Mouse (Mus musculus) stomach, embryonic 14.5 days (tissue): ENCODE data around the gene Col8a2. TPM values are rescaled to one million over a fixed set of nuclear protein-coding genes. Genes with fewer than 3 reads are reported as not detected.

Experiments used
- ATAC-seq: fragments of 200-750 bp; cut with Nextera tagmentation; 2 replicates; pipeline ENCODE4 v1.8.0; 2017; ENCODE audit warnings: low read depth, moderate TSS enrichment; ENCODE audit not compliant: insufficient number of reproducible peaks, insufficient read depth, low FRiP score
- H3K27ac ChIP-seq: fragments of 300-500 bp; sonication (generic); 2 replicates; pipeline ENCODE4 v1.5.1; 2014; ENCODE audit warnings: mild to moderate bottlenecking, low read length, moderate library complexity, mixed read lengths
- H3K27me3 ChIP-seq: fragments of 300-500 bp; sonication (generic); 2 replicates; pipeline ENCODE4 v1.6.1; 2014; ENCODE audit warnings: low read length, control low read depth, mixed read lengths; ENCODE audit not compliant: control insufficient read depth, insufficient read depth
- H3K36me3 ChIP-seq: fragments of 300-500 bp; sonication (generic); 2 replicates; pipeline ENCODE4 v1.6.1; 2014; ENCODE audit warnings: mild to moderate bottlenecking, control low read depth, low read length, moderate library complexity, mixed read lengths; ENCODE audit not compliant: control insufficient read depth, insufficient read depth
- H3K4me1 ChIP-seq: fragments of 300-500 bp; sonication (generic); 2 replicates; pipeline ENCODE4 v1.6.1; 2014; ENCODE audit warnings: low read length, control low read depth, mixed read lengths; ENCODE audit not compliant: control insufficient read depth, insufficient read depth
- H3K4me2 ChIP-seq: fragments of 300-500 bp; sonication (generic); replicated peaks from 2 replicates; pipeline ENCODE4 v1.6.1; 2014; ENCODE audit warnings: low read depth, low read length, control low read depth
- H3K4me3 ChIP-seq: fragments of 300-500 bp; sonication (generic); 2 replicates; pipeline ENCODE4 v1.5.1; 2014; ENCODE audit warnings: low read depth, low read length, control low read depth
- H3K9ac ChIP-seq: fragments of 300-500 bp; sonication (generic); replicated peaks from 2 replicates; pipeline ENCODE4 v1.6.1; 2014; ENCODE audit warnings: low read depth, mild to moderate bottlenecking, control low read depth, low read length, moderate library complexity, mixed read lengths
- H3K9me3 ChIP-seq: fragments of 300-500 bp; sonication (generic); 2 replicates; pipeline ENCODE4 v1.6.1; 2016; ENCODE audit warnings: low read depth, low read length, control low read depth; ENCODE audit not compliant: control insufficient read depth
- WGBS: fragments of 180-500 bp; shearing (Covaris S2); extraction: QIAGEN DNeasy Blood & Tissue Kit; methylation state at CpG from one replicate; pipeline ENCODE4 v1.1.7; 2014; 5-methylcytosine and 5-hydroxymethylcytosine counted together
- polyA plus RNA-seq: library from polyadenylated mRNA; unstranded; fragments of >200 nt; fragmentation: Nextera tagmentation; extraction: Ambion mirVana; gene quantifications from 2 replicates; pipeline ENCODE4 v1.2.1, GENCODE M21; 2014

Col8a2 gene
- 10.2 and 10.8 TPM in 2 replicates for polyA plus RNA-seq

- H3K27me3 ChIP-seq, result no peaks in the 10 kb centered on the region; the same call in 1 of the 2 replicates
- H3K4me1 ChIP-seq, result peaks cover 7% of the 10 kb centered on the region
- WGBS, result 1% methylated on average over 27 of the region's 42 CpGs
- H3K36me3 ChIP-seq, result no peaks in the 10 kb centered on the region
- H3K4me3 ChIP-seq, result peak within 1 kb of the TSS; percentile 37
- H3K27ac ChIP-seq, result peak within 1 kb of the TSS; percentile 44; the same call in 1 of the 2 replicates
- ATAC-seq, result 0 out of 2 replicates have a peak, but pooled peaks have one; percentile 39
- H3K9me3 ChIP-seq, result no peaks in the 10 kb centered on the region
- H3K4me2 ChIP-seq, result peak within 1 kb of the TSS; percentile 74
- peak within 1 kb of the TSS; percentile 25; the same call in 1 of the 2 replicates for H3K9ac ChIP-seq
Measured at GRCm38 (mm10) chr4:126286492-126286891, at the start of gene Col8a2. TSS of gene Col8a2 (plus strand) at chr4:126286793.

- peaks cover 83% of the 10 kb centered on the region for H3K36me3 ChIP-seq
- 71% methylated on average over 5 of the region's 5 CpGs for WGBS
Measured at GRCm38 (mm10) chr4:126237721-126238242, 48.8 kb upstream of the Col8a2 start.

GRCm38 (mm10) chr4:126239862-126240475 lies 46.6 kb upstream of the Col8a2 start:
- no peak for ATAC-seq
- no peak overlapping the region for H3K4me2 ChIP-seq

More at GRCm38 (mm10) chr4:126237721-126238242, 48.8 kb upstream of the Col8a2 start:
- no peaks in the 10 kb centered on the region for H3K9me3 ChIP-seq
- no peaks in the 10 kb centered on the region for H3K27me3 ChIP-seq
- H3K4me3 ChIP-seq, result no peak overlapping the region
- no peak overlapping the region for H3K4me2 ChIP-seq
- H3K27ac ChIP-seq, result no peak overlapping the region
- no peaks in the 10 kb centered on the region for H3K4me1 ChIP-seq
- 0 out of 2 replicates have a peak, but pooled peaks have one; percentile 15 for ATAC-seq
- H3K9ac ChIP-seq, result no peak overlapping the region

GRCm38 (mm10) chr4:126241956-126242355 lies 44.6 kb upstream of the Col8a2 start:
- Histone ChIP-seq H3K9ac (no peak overlapping the region), H3K27ac (no peak overlapping the region), H3K4me2 (no peak overlapping the region), H3K4me3 (no peak overlapping the region), H3K27me3 (no peaks in the 10 kb centered on the region), H3K4me1 (0 out of 2 replicates have a peak, but pooled peaks cover 3% of the 10 kb centered on the region), H3K36me3 (peaks cover 47% of the 10 kb centered on the region), H3K9me3 (no peaks in the 10 kb centered on the region)
- WGBS, result 38% methylated on average over 9 of the region's 9 CpGs
- no peak for ATAC-seq

More at GRCm38 (mm10) chr4:126239862-126240475, 46.6 kb upstream of the Col8a2 start:
- H3K27ac ChIP-seq, result no peak overlapping the region
- H3K4me1 ChIP-seq, result no peaks in the 10 kb centered on the region
- no peaks in the 10 kb centered on the region for H3K27me3 ChIP-seq
- no peak overlapping the region for H3K9ac ChIP-seq
- WGBS, result 87% methylated on average over 13 of the region's 13 CpGs
- no peak overlapping the region for H3K4me3 ChIP-seq
- H3K36me3 ChIP-seq, result peaks cover 62% of the 10 kb centered on the region
- H3K9me3 ChIP-seq, result no peaks in the 10 kb centered on the region

- no peak for ATAC-seq
- H3K36me3 ChIP-seq, result peaks cover 42% of the 10 kb centered on the region
- 81% methylated on average over 6 of the region's 6 CpGs for WGBS
Measured at GRCm38 (mm10) chr4:126242510-126242909, 44.1 kb upstream of the Col8a2 start.

GRCm38 (mm10) chr4:126246202-126246889 lies 40.2 kb upstream of the Col8a2 start:
- Histone ChIP-seq H3K36me3 (peaks cover 13% of the 10 kb centered on the region), H3K4me1 (peaks cover 12% of the 10 kb centered on the region), H3K4me3 (no peak overlapping the region), H3K27ac (no peak overlapping the region), H3K4me2 (no peak overlapping the region), H3K9ac (no peak overlapping the region; the same call in 1 of the 2 replicates), H3K27me3 (no peaks in the 10 kb centered on the region), H3K9me3 (no peaks in the 10 kb centered on the region)
- ATAC-seq, result no peak
- 81% methylated on average over 13 of the region's 13 CpGs for WGBS

More at GRCm38 (mm10) chr4:126242510-126242909, 44.1 kb upstream of the Col8a2 start:
- H3K4me2 ChIP-seq, result no peak overlapping the region
- no peak overlapping the region for H3K9ac ChIP-seq
- H3K4me3 ChIP-seq, result no peak overlapping the region
- no peaks in the 10 kb centered on the region for H3K9me3 ChIP-seq
- H3K4me1 ChIP-seq, result 0 out of 2 replicates have a peak, but pooled peaks cover 4% of the 10 kb centered on the region
- H3K27me3 ChIP-seq, result no peaks in the 10 kb centered on the region
- no peak overlapping the region for H3K27ac ChIP-seq

- WGBS, result 42% methylated on average over 11 of the region's 11 CpGs
- Histone ChIP-seq H3K36me3 (peaks cover 4% of the 10 kb centered on the region), H3K4me3 (no peak overlapping the region), H3K4me1 (peaks cover 25% of the 10 kb centered on the region), H3K9me3 (no peaks in the 10 kb centered on the region), H3K27me3 (no peaks in the 10 kb centered on the region), H3K27ac (no peak overlapping the region), H3K4me2 (no peak overlapping the region), H3K9ac (no peak overlapping the region)
- no peak for ATAC-seq
Measured at GRCm38 (mm10) chr4:126248261-126248868, 38.2 kb upstream of the Col8a2 start.

GRCm38 (mm10) chr4:126250659-126251058 lies 35.9 kb upstream of the Col8a2 start:
- Histone ChIP-seq H3K4me3 (no peak overlapping the region), H3K4me2 (no peak overlapping the region), H3K9me3 (no peaks in the 10 kb centered on the region), H3K36me3 (peaks cover 4% of the 10 kb centered on the region), H3K27me3 (no peaks in the 10 kb centered on the region), H3K9ac (no peak overlapping the region), H3K4me1 (peaks cover 33% of the 10 kb centered on the region), H3K27ac (no peak overlapping the region)
- no peak for ATAC-seq
- 50% methylated on average over 4 of the region's 4 CpGs for WGBS
